Mouse (Mus musculus): Measurements from ENCODE around the gene Hist1h3h.
A peak's percentile ranks its signal among the peaks of the same experiment; 100 is the strongest.

DNA sequence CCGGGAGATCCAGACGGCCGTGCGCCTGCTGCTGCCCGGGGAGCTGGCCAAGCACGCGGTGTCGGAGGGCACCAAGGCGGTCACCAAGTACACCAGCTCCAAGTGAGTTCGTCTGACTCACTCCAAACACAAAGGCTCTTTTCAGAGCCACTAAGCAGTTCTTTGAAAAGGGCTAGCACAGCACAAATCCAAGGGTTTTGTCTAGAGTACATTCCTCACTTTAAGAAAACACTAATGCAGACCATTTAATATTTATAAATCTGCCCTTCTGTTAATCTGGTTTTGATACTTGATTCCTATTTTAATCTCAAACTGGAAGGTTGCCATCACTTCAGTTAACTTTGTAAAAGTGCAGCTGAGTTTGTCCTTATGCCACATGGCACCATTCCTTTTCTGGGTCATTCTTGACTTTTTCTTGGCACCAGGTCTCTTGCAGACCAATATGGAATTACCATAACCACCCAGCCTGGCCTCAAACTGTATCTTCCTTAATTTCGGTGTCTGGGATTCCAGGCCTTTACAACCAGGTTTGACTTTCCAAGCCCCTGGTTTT, 5.0 kb downstream of the Hist1h3h start:
- TF ChIP-seq USF1 (IDR thresholded peaks at IDR 0.05; ENCODE audit: low read depth, low read length) = no peak
- no peak for TF ChIP-seq MXI1 (IDR thresholded peaks at IDR 0.05; ENCODE audit: low read depth, low read length)
- no peak; the same call in 1 of the 2 replicates for TF ChIP-seq RCOR1 (conservative IDR thresholded peaks at IDR 0.05; ENCODE audit: low read depth, low read length)
- peak; percentile 91 for TF ChIP-seq POLR2A (IDR thresholded peaks at IDR 0.05; ENCODE audit: low read depth, low read length)
- no peak for TF ChIP-seq ETS1 (conservative IDR thresholded peaks at IDR 0.05; ENCODE audit: low read depth, low read length)
- TF ChIP-seq KAT2A (IDR thresholded peaks at IDR 0.05; ENCODE audit: insufficient replicate concordance, low read length) = no peak
- no peak for TF ChIP-seq ELF1 (IDR thresholded peaks at IDR 0.05; ENCODE audit: low read depth, low read length)
- no peak for TF ChIP-seq CTCF (conservative IDR thresholded peaks at IDR 0.05 in 1 of 2, IDR thresholded peaks at IDR 0.05 in 1 of 2; ENCODE audit: low read depth in 2 of 2, low read length in 2 of 2)
- TF ChIP-seq GABPA (IDR thresholded peaks at IDR 0.05; ENCODE audit: insufficient replicate concordance, low read depth, low read length) = no peak
- TF ChIP-seq EP300 (IDR thresholded peaks at IDR 0.05; ENCODE audit: low read length) = no peak
- no peak for TF ChIP-seq TCF12 (IDR thresholded peaks at IDR 0.05; ENCODE audit: low read depth, low read length)
- TF ChIP-seq MYC (IDR thresholded peaks at IDR 0.05; ENCODE audit: low read depth, low read length) = no peak; the same call in 1 of the 2 replicates
- TF ChIP-seq ZC3H11A (IDR thresholded peaks at IDR 0.05; ENCODE audit: low read depth, low read length) = no peak

All from CH12.LX (cell line).